Mouse (Mus musculus) NIH3T3 (cell line): ENCODE results near the gene Plrg1.
A peak's percentile ranks its signal among the peaks of the same experiment; 100 is the strongest.

Experiments used
- DNase-seq: peaks from one replicate; pipeline ENCODE4 v3.0.0-alpha.2; 2012; ENCODE audit warnings: low read depth

Gene Plrg1

GRCm38 (mm10) chr3:83055281-83056038 lies at the start of gene Plrg1:
Gene Plrg1, plus strand, starts transcription at chr3:83055522.
- peak; percentile 99 for DNase-seq

GRCm38 (mm10) chr3:83007557-83007956 lies 47.8 kb upstream of the Plrg1 start, which contains the start of gene Fgg:
Gene Fgg, plus strand, starts transcription at chr3:83007724.
- no peak for DNase-seq

GRCm38 (mm10) chr3:83010291-83010690 lies 45.0 kb upstream of the Plrg1 start:
- no peak for DNase-seq

DNA sequence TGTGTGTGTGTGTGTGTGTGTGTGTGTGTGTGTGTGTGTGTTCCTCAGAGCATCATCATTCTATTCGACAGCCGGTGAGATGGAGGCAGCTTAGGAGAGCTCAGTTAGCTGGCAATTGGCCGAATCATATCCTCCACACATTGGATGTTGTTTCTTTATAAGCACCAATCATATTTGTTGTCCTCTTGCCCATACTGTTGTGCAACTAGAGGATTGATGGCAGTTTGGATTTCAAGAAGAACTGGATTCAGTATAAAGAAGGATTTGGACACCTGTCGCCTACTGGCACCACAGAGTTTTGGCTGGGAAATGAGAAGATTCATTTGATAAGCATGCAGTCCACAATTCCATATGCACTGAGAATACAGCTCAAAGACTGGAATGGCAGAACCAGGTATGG lies 44.2 kb upstream of the Plrg1 start:
- DNase-seq, result no peak

GRCm38 (mm10) chr3:83011565-83011964 lies 43.8 kb upstream of the Plrg1 start:
- DNase-seq, result no peak

GRCm38 (mm10) chr3:83012636-83013035 lies 42.7 kb upstream of the Plrg1 start:
- no peak for DNase-seq

DNA sequence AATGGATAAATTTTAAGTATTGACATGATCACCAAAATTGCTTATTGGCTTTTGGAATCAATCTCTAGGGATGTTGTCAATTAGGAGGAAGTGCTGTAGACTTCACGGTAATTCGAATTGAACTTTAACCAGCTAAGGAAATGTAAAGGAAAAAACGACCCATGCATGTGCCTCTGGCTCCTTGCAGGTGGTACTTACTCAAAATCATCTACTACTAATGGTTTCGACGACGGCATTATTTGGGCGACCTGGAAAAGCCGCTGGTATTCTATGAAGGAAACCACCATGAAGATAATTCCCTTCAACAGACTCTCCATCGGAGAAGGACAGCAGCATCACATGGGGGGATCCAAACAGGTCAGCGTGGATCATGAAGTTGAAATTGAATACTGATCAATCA lies 41.4 kb upstream of the Plrg1 start:
- DNase-seq, result no peak

- DNase-seq, result no peak
These were observed 39.1 kb upstream of the Plrg1 start for GRCm38 (mm10) chr3:83016236-83016635.

- DNase-seq, result no peak
These were observed 34.9 kb upstream of the Plrg1 start for GRCm38 (mm10) chr3:83020387-83020786.

- DNase-seq, result no peak
These were observed 34.1 kb upstream of the Plrg1 start for GRCm38 (mm10) chr3:83021176-83021575.

GRCm38 (mm10) chr3:83025036-83025435 lies 30.3 kb upstream of the Plrg1 start:
- no peak for DNase-seq

- DNase-seq, result no peak
These were observed 29.6 kb upstream of the Plrg1 start, which contains the start of gene Fga for GRCm38 (mm10) chr3:83025475-83026301. Gene Fga, plus strand, starts transcription at chr3:83026076.

DNA sequence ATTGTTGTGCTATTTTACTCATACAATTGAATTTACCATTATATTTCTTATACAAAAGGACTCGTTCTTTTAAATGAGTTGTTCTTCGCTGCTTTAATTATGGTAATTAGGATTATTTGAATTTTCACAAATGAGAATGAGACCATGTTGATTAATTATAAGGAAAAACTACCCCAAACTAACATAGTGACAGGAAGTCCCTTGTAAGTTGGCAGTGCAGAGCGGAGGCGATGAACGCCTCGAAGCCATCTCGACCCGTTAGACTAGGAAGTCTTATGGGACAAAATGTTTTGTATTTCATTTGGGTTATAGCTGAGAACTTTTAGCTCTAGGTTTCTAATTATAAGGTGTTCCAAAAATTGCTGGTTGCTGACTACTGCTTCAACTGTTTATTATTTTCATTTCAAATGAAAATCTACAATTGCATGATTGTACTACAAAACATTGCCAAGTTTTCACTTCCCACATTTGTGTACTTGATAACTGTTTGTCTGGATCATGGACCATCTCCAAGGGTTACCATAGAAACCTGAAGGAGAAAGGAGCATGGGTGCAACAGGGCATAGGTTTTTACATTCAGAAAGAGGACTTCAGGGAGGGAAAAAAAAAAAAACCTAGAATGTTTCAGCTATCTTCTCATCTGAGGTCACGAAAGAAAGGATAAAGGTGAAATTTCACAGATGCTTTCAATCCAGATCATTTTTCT lies 27.6 kb upstream of the Plrg1 start:
- no peak for DNase-seq

- no peak for DNase-seq
These were observed 25.0 kb upstream of the Plrg1 start for GRCm38 (mm10) chr3:83030331-83030730.

DNA sequence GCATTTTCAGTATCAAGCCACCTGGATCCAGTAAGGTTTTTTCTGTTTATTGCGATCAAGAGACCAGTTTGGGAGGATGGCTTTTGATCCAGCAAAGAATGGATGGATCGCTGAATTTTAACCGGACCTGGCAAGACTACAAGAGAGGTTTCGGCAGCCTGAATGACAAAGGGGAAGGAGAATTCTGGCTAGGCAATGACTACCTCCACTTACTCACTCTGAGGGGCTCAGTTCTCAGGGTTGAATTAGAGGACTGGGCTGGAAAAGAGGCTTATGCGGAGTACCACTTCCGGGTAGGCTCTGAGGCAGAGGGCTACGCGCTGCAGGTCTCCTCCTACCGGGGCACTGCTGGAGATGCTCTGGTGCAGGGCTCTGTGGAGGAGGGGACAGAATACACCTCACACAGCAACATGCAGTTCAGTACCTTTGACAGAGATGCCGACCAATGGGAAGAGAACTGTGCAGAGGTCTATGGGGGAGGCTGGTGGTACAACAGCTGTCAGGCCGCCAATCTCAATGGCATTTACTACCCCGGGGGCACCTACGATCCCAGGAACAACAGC lies 22.5 kb upstream of the Plrg1 start:
- no peak for DNase-seq

GRCm38 (mm10) chr3:83033801-83034200 lies 21.5 kb upstream of the Plrg1 start:
- no peak for DNase-seq

DNA sequence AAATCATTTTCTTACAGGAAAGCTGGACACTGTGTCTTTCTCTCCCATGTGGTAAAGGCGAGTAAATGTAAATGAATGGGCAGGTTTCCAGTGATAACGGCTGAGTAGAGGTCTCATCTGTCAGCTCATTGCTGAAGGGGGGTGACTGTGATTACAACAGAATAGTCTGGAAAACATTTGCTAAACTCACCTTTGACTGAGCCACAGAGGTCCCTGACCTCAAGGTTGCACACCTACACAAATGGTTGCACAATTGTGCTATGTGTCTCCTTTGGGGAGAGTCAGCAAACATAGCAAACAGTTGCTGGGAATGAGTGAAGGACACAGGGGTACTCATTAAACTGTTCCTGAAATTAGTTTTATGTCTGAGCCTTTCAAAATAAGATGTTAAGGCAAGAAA lies 16.5 kb upstream of the Plrg1 start:
- no peak for DNase-seq

DNA sequence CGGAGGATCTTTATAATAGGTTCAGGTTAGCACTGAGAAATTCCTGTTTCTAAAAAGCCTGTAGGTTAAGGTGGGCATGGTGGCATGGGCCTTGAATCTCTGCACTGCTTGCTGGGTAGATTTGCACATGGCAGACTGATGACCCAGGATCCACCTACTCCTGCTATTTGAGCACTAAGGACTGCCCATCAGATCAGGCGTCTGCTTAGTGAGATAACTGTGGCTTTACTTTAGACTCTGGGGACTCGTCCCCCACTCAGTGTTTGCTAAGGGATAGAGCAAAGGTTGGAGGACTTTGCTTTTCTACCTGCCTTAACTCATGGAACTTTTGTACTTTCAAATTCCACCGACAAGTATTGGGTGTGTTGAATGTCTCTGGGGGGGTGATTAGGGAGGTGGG lies 15.7 kb upstream of the Plrg1 start:
- no peak for DNase-seq

DNA sequence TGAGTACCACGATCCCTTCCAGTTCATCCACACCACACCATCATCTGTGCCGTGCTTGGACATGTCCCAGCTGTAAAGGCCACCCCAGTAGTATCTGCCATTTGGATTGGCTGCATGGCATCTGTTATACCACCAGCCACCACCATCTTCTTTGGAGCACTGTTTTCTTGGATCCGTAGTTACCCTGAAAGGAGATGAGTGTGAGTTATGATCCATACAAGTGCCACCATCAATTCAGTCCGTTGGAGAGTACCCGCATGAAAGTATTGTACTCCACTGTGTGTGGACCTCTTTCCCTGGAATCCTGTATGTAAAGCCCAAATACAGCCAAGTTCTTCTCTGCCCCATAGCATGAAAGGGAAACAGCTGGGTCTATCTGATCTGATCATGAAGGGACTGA lies 12.9 kb upstream of the Plrg1 start:
- DNase-seq, result no peak

- DNase-seq, result no peak
These were observed 8.7 kb upstream of the Plrg1 start for GRCm38 (mm10) chr3:83046649-83047048.

- DNase-seq, result no peak
These were observed 5.6 kb upstream of the Plrg1 start, which contains the start of gene Fgb for GRCm38 (mm10) chr3:83049680-83050079. Gene Fgb, minus strand, starts transcription at chr3:83049863.

- no peak for DNase-seq
These were observed 4.7 kb upstream of the Plrg1 start for GRCm38 (mm10) chr3:83050661-83051060.
